Mouse (Mus musculus): ENCODE results near the gene Col4a1. TPM values are rescaled to one million over a fixed set of nuclear protein-coding genes. Genes with fewer than 3 reads are reported as not detected.

The Col4a1 gene
- polyA plus RNA-seq, 1 experiment from 2014 or later = 136 TPM

GRCm38 (mm10) chr8:11249541-11250058, 63.0 kb downstream of the Col4a1 start:
- peaks cover 29% of the 10 kb centered on the region for H3K4me1 ChIP-seq (ENCODE audit: control insufficient read depth, insufficient read depth, low read length)

GRCm38 (mm10) chr8:11248712-11249111, 63.9 kb downstream of the Col4a1 start:
- no peak overlapping the region for H3K4me2 ChIP-seq (ENCODE audit: low read depth, low read length)
- no peak for ATAC-seq
- H3K36me3 ChIP-seq (ENCODE audit: control insufficient read depth, insufficient read depth, low read length) = no peaks in the 10 kb centered on the region; the same call in 1 of the 2 replicates
- 58% methylated on average over 7 of the region's 7 CpGs for WGBS
- H3K9me3 ChIP-seq (ENCODE audit: control insufficient read depth, low read length) = no peaks in the 10 kb centered on the region
- H3K9ac ChIP-seq (ENCODE audit: low read depth, low read length) = no peak overlapping the region
- no peak overlapping the region for H3K4me3 ChIP-seq (ENCODE audit: low read length)
- no peaks in the 10 kb centered on the region for H3K27me3 ChIP-seq (replicated peaks; ENCODE audit: control insufficient read depth, insufficient read depth, low read length)
- peaks cover 29% of the 10 kb centered on the region for H3K4me1 ChIP-seq (ENCODE audit: control insufficient read depth, insufficient read depth, low read length)
- 0 out of 2 replicates have a peak overlapping the region, but pooled peaks have one; percentile 7 for H3K27ac ChIP-seq (ENCODE audit: low read length)

More at GRCm38 (mm10) chr8:11249541-11250058, 63.0 kb downstream of the Col4a1 start:
- 68% methylated on average over 7 of the region's 7 CpGs for WGBS
- H3K27ac ChIP-seq (ENCODE audit: low read length) = peak overlapping the region; percentile 23; the same call in 1 of the 2 replicates
- H3K4me2 ChIP-seq (ENCODE audit: low read depth, low read length) = no peak overlapping the region
- H3K4me3 ChIP-seq (ENCODE audit: low read length) = no peak overlapping the region
- H3K9ac ChIP-seq (ENCODE audit: low read depth, low read length) = no peak overlapping the region
- no peaks in the 10 kb centered on the region for H3K9me3 ChIP-seq (ENCODE audit: control insufficient read depth, low read length)
- H3K36me3 ChIP-seq (ENCODE audit: control insufficient read depth, insufficient read depth, low read length) = no peaks in the 10 kb centered on the region; the same call in 1 of the 2 replicates
- ATAC-seq = no peak
- H3K27me3 ChIP-seq (replicated peaks; ENCODE audit: control insufficient read depth, insufficient read depth, low read length) = no peaks in the 10 kb centered on the region

- Histone ChIP-seq H3K4me3 (ENCODE audit: low read length) (no peak overlapping the region), H3K4me1 (ENCODE audit: control insufficient read depth, insufficient read depth, low read length) (no peaks in the 10 kb centered on the region), H3K27me3 (replicated peaks; ENCODE audit: control insufficient read depth, insufficient read depth, low read length) (no peaks in the 10 kb centered on the region), H3K36me3 (ENCODE audit: control insufficient read depth, insufficient read depth, low read length) (peaks cover 8% of the 10 kb centered on the region), H3K4me2 (ENCODE audit: low read depth, low read length) (no peak overlapping the region), H3K9ac (ENCODE audit: low read depth, low read length) (no peak overlapping the region), H3K9me3 (ENCODE audit: control insufficient read depth, low read length) (no peaks in the 10 kb centered on the region), H3K27ac (ENCODE audit: low read length) (no peak overlapping the region)
- 54% methylated on average over 2 of the region's 2 CpGs for WGBS
- ATAC-seq = no peak
Measured at GRCm38 (mm10) chr8:11241488-11241887, 71.1 kb downstream of the Col4a1 start.

GRCm38 (mm10) chr8:11234879-11235210, 77.8 kb downstream of the Col4a1 start:
- WGBS = 83% methylated on average over 6 of the region's 6 CpGs

GRCm38 (mm10) chr8:11234151-11234878, 78.3 kb downstream of the Col4a1 start:
- Histone ChIP-seq H3K9me3 (ENCODE audit: control insufficient read depth, low read length) (no peaks in the 10 kb centered on the region), H3K27ac (ENCODE audit: low read length) (no peak overlapping the region), H3K36me3 (ENCODE audit: control insufficient read depth, insufficient read depth, low read length) (peaks cover 9% of the 10 kb centered on the region; the same call in 1 of the 2 replicates), H3K27me3 (replicated peaks; ENCODE audit: control insufficient read depth, insufficient read depth, low read length) (no peaks in the 10 kb centered on the region), H3K4me1 (ENCODE audit: control insufficient read depth, insufficient read depth, low read length) (peaks cover 9% of the 10 kb centered on the region; the same call in 1 of the 2 replicates), H3K9ac (ENCODE audit: low read depth, low read length) (no peak overlapping the region), H3K4me2 (ENCODE audit: low read depth, low read length) (no peak overlapping the region), H3K4me3 (ENCODE audit: low read length) (no peak overlapping the region)
- peak; percentile 42 for ATAC-seq
- WGBS = 36% methylated on average over 10 of the region's 10 CpGs

More at GRCm38 (mm10) chr8:11234879-11235210, 77.8 kb downstream of the Col4a1 start:
- no peak overlapping the region for H3K4me2 ChIP-seq (ENCODE audit: low read depth, low read length)
- H3K27ac ChIP-seq (ENCODE audit: low read length) = no peak overlapping the region
- H3K36me3 ChIP-seq (ENCODE audit: control insufficient read depth, insufficient read depth, low read length) = peaks cover 9% of the 10 kb centered on the region; the same call in 1 of the 2 replicates
- no peaks in the 10 kb centered on the region for H3K9me3 ChIP-seq (ENCODE audit: control insufficient read depth, low read length)
- no peak overlapping the region for H3K4me3 ChIP-seq (ENCODE audit: low read length)
- H3K27me3 ChIP-seq (replicated peaks; ENCODE audit: control insufficient read depth, insufficient read depth, low read length) = no peaks in the 10 kb centered on the region
- ATAC-seq = no peak
- H3K4me1 ChIP-seq (ENCODE audit: control insufficient read depth, insufficient read depth, low read length) = peaks cover 9% of the 10 kb centered on the region; the same call in 1 of the 2 replicates
- H3K9ac ChIP-seq (ENCODE audit: low read depth, low read length) = no peak overlapping the region

GRCm38 (mm10) chr8:11233009-11233408, 79.6 kb downstream of the Col4a1 start:
- H3K4me1 ChIP-seq (ENCODE audit: control insufficient read depth, insufficient read depth, low read length) = peaks cover 9% of the 10 kb centered on the region; the same call in 1 of the 2 replicates
- WGBS = 58% methylated on average over 4 of the region's 4 CpGs
- no peak overlapping the region for H3K4me3 ChIP-seq (ENCODE audit: low read length)
- H3K4me2 ChIP-seq (ENCODE audit: low read depth, low read length) = no peak overlapping the region
- peaks cover 9% of the 10 kb centered on the region; the same call in 1 of the 2 replicates for H3K36me3 ChIP-seq (ENCODE audit: control insufficient read depth, insufficient read depth, low read length)
- no peak overlapping the region for H3K9ac ChIP-seq (ENCODE audit: low read depth, low read length)
- H3K27me3 ChIP-seq (replicated peaks; ENCODE audit: control insufficient read depth, insufficient read depth, low read length) = no peaks in the 10 kb centered on the region
- no peak overlapping the region for H3K27ac ChIP-seq (ENCODE audit: low read length)
- no peaks in the 10 kb centered on the region for H3K9me3 ChIP-seq (ENCODE audit: control insufficient read depth, low read length)
- ATAC-seq = no peak

GRCm38 (mm10) chr8:11230277-11230676, 82.3 kb downstream of the Col4a1 start:
- Histone ChIP-seq H3K27ac (ENCODE audit: low read length) (no peak overlapping the region), H3K27me3 (replicated peaks; ENCODE audit: control insufficient read depth, insufficient read depth, low read length) (no peaks in the 10 kb centered on the region), H3K4me1 (ENCODE audit: control insufficient read depth, insufficient read depth, low read length) (peaks cover 9% of the 10 kb centered on the region; the same call in 1 of the 2 replicates), H3K36me3 (ENCODE audit: control insufficient read depth, insufficient read depth, low read length) (peaks cover 7% of the 10 kb centered on the region; the same call in 1 of the 2 replicates), H3K9ac (ENCODE audit: low read depth, low read length) (no peak overlapping the region), H3K9me3 (ENCODE audit: control insufficient read depth, low read length) (no peaks in the 10 kb centered on the region), H3K4me3 (ENCODE audit: low read length) (no peak overlapping the region), H3K4me2 (ENCODE audit: low read depth, low read length) (no peak overlapping the region)
- 60% methylated on average over 4 of the region's 4 CpGs for WGBS
- ATAC-seq = no peak

GRCm38 (mm10) chr8:11227421-11227820, 85.2 kb downstream of the Col4a1 start:
- Histone ChIP-seq H3K4me3 (ENCODE audit: low read length) (no peak overlapping the region), H3K36me3 (ENCODE audit: control insufficient read depth, insufficient read depth, low read length) (peaks cover 13% of the 10 kb centered on the region), H3K4me1 (ENCODE audit: control insufficient read depth, insufficient read depth, low read length) (no peaks in the 10 kb centered on the region), H3K27me3 (replicated peaks; ENCODE audit: control insufficient read depth, insufficient read depth, low read length) (no peaks in the 10 kb centered on the region), H3K9ac (ENCODE audit: low read depth, low read length) (no peak overlapping the region), H3K4me2 (ENCODE audit: low read depth, low read length) (no peak overlapping the region), H3K9me3 (ENCODE audit: control insufficient read depth, low read length) (no peaks in the 10 kb centered on the region), H3K27ac (ENCODE audit: low read length) (no peak overlapping the region)
- 60% methylated on average over 7 of the region's 7 CpGs for WGBS
- no peak for ATAC-seq

GRCm38 (mm10) chr8:11225577-11226434, 86.8 kb downstream of the Col4a1 start:
- Histone ChIP-seq H3K27ac (ENCODE audit: low read length) (no peak overlapping the region), H3K36me3 (ENCODE audit: control insufficient read depth, insufficient read depth, low read length) (peaks cover 13% of the 10 kb centered on the region), H3K27me3 (replicated peaks; ENCODE audit: control insufficient read depth, insufficient read depth, low read length) (no peaks in the 10 kb centered on the region), H3K9ac (ENCODE audit: low read depth, low read length) (no peak overlapping the region), H3K4me3 (ENCODE audit: low read length) (no peak overlapping the region), H3K9me3 (ENCODE audit: control insufficient read depth, low read length) (no peaks in the 10 kb centered on the region), H3K4me1 (ENCODE audit: control insufficient read depth, insufficient read depth, low read length) (no peaks in the 10 kb centered on the region), H3K4me2 (ENCODE audit: low read depth, low read length) (no peak overlapping the region)
- 83% methylated on average over 13 of the region's 13 CpGs for WGBS
- no peak for ATAC-seq
